Comparison of ENCODE assay signal across 11 mouse cellular contexts in genomic region chr16:21362663-21363367, GRCm38 (mm10).
DNase-seq lines count a peak whose midpoint lies in the region; ATAC-seq lines count a peak whose summit lies in the region.
"Had no signal": no experiment of that assay in that cellular context is flagged by ENCODE, and none has a peak within 500 bp of the region (broad histone marks: within the 10 kb centered on the region; RNA-seq: fewer than 3 reads in every experiment).

No protein-coding gene starts in this region.

- no peak for ATAC-seq in liver, embryonic 12.5 days
- ATAC-seq in embryonic facial prominence, embryonic 14.5 days (ENCODE audit: low read depth) = peak; percentile 39; the same call in 1 of the 2 replicates
- ATAC-seq in limb, embryonic 12.5 days (ENCODE audit: insufficient number of reproducible peaks, insufficient read depth, low FRiP score, low TSS enrichment, low read depth) = no peak
- ATAC-seq in stomach, embryonic 15.5 days (ENCODE audit: insufficient read depth, low FRiP score, low read depth) = no peak
- ATAC-seq: forebrain, embryonic 13.5 days had no signal

- H3K9me3 ChIP-seq in liver, embryonic 12.5 days (replicated peaks) = no peaks in the 10 kb centered on the region
- H3K9me3 ChIP-seq in embryonic facial prominence, embryonic 14.5 days (ENCODE audit: control insufficient read depth, low read length) = no peaks in the 10 kb centered on the region
- H3K9me3 ChIP-seq in limb, embryonic 12.5 days = no peaks in the 10 kb centered on the region
- H3K9me3 ChIP-seq in stomach, embryonic 15.5 days = no peaks in the 10 kb centered on the region
- H3K9me3 ChIP-seq: forebrain, embryonic 13.5 days had no signal

- peaks cover 54% of the 10 kb centered on the region for H3K4me1 ChIP-seq in liver, embryonic 12.5 days
- peaks cover 16% of the 10 kb centered on the region for H3K4me1 ChIP-seq in embryonic facial prominence, embryonic 14.5 days (ENCODE audit: control insufficient read depth, insufficient read depth, low read length)
- peaks cover 24% of the 10 kb centered on the region for H3K4me1 ChIP-seq in limb, embryonic 12.5 days (replicated peaks)
- peaks cover 26% of the 10 kb centered on the region for H3K4me1 ChIP-seq in stomach, embryonic 15.5 days

- peak overlapping the region; percentile 11 for H3K27ac ChIP-seq in liver, embryonic 12.5 days
- peak overlapping the region; percentile 50; the same call in 1 of the 2 replicates for H3K27ac ChIP-seq in embryonic facial prominence, embryonic 14.5 days (replicated peaks; ENCODE audit: low read depth, low read length)
- no peak overlapping the region for H3K27ac ChIP-seq in limb, embryonic 12.5 days
- H3K27ac ChIP-seq in stomach, embryonic 15.5 days = peak overlapping the region; percentile 35; the same call in 1 of the 2 replicates
- H3K27ac ChIP-seq: forebrain, embryonic 13.5 days; liver, embryonic 14.5 days had no signal

- no peak overlapping the region for H3K9ac ChIP-seq in liver, embryonic 12.5 days
- H3K9ac ChIP-seq in embryonic facial prominence, embryonic 14.5 days (ENCODE audit: low read depth, low read length) = 0 out of 2 replicates have a peak overlapping the region, but pooled peaks have one; percentile 5
- no peak overlapping the region for H3K9ac ChIP-seq in limb, embryonic 12.5 days (replicated peaks)
- no peak overlapping the region for H3K9ac ChIP-seq in stomach, embryonic 15.5 days
- H3K9ac ChIP-seq: forebrain, embryonic 13.5 days; liver, embryonic 14.5 days had no signal

- WGBS in liver, embryonic 12.5 days (ENCODE audit: insufficient replicate concordance) = 69% methylated on average over 12 of the region's 12 CpGs
- 42% methylated on average over 12 of the region's 12 CpGs for WGBS in embryonic facial prominence, embryonic 14.5 days
- 27% methylated on average over 12 of the region's 12 CpGs for WGBS in limb, embryonic 12.5 days
- WGBS in stomach, embryonic 15.5 days = 43% methylated on average over 12 of the region's 12 CpGs

- no peak overlapping the region for H3K4me2 ChIP-seq in liver, embryonic 12.5 days
- no peak overlapping the region for H3K4me2 ChIP-seq in embryonic facial prominence, embryonic 14.5 days (ENCODE audit: low read depth, low read length)
- H3K4me2 ChIP-seq in limb, embryonic 12.5 days = peak overlapping the region; percentile 15
- no peak overlapping the region for H3K4me2 ChIP-seq in stomach, embryonic 15.5 days
- H3K4me2 ChIP-seq: forebrain, embryonic 13.5 days had no signal

- no peak overlapping the region for H3K4me3 ChIP-seq in liver, embryonic 12.5 days
- H3K4me3 ChIP-seq in embryonic facial prominence, embryonic 14.5 days (ENCODE audit: low read depth, low read length) = no peak overlapping the region
- H3K4me3 ChIP-seq in limb, embryonic 12.5 days (replicated peaks) = no peak overlapping the region
- no peak overlapping the region for H3K4me3 ChIP-seq in stomach, embryonic 15.5 days (replicated peaks)
- H3K4me3 ChIP-seq: forebrain, embryonic 13.5 days had no signal

- H3K36me3 ChIP-seq in liver, embryonic 12.5 days = no peaks in the 10 kb centered on the region
- H3K36me3 ChIP-seq in embryonic facial prominence, embryonic 14.5 days (ENCODE audit: control insufficient read depth, insufficient read depth, low read length) = no peaks in the 10 kb centered on the region
- H3K36me3 ChIP-seq in limb, embryonic 12.5 days = no peaks in the 10 kb centered on the region
- no peaks in the 10 kb centered on the region for H3K36me3 ChIP-seq in stomach, embryonic 15.5 days

- no peak for DNase-seq in liver
- DNase-seq in embryonic facial prominence, embryonic 14.5 days (ENCODE audit: low spot score) = peak; percentile 56
- DNase-seq in T-cell, adult 2 months (ENCODE audit: low spot score) = no peak
- DNase-seq in adrenal gland, adult 2 months = no peak
- no peak for DNase-seq in thymus, postnatal 36 days
- DNase-seq: cerebellum, adult 18-20 months had no signal

- H3K27me3 ChIP-seq in liver, embryonic 12.5 days (replicated peaks) = 0 out of 2 replicates have a peak, but pooled peaks cover 6% of the 10 kb centered on the region
- H3K27me3 ChIP-seq in embryonic facial prominence, embryonic 14.5 days (replicated peaks; ENCODE audit: control insufficient read depth, insufficient read depth, low read length) = no peaks in the 10 kb centered on the region
- H3K27me3 ChIP-seq in limb, embryonic 12.5 days = 0 out of 2 replicates have a peak, but pooled peaks cover 3% of the 10 kb centered on the region
- H3K27me3 ChIP-seq in stomach, embryonic 15.5 days (replicated peaks) = no peaks in the 10 kb centered on the region
